Mouse (Mus musculus): ENCODE measurements around the gene Ccp110. TPM values are rescaled to one million over a fixed set of nuclear protein-coding genes. Genes with fewer than 3 reads are reported as not detected.

Ccp110 gene
- total and polyA plus RNA-seq, 2 experiments from 2014 or later: 1.8 to 1.9 TPM

GRCm38 (mm10) chr7:118728846-118729587, 16.7 kb downstream of the Ccp110 start:
- H3K4me3 ChIP-seq (ENCODE audit: low read depth, low read length): no peak overlapping the region
- H3K4me1 ChIP-seq (ENCODE audit: control insufficient read depth, insufficient read depth): no peaks in the 10 kb centered on the region
- 85% methylated on average over 13 of the region's 13 CpGs for WGBS
- peaks cover 52% of the 10 kb centered on the region for H3K36me3 ChIP-seq (replicated peaks; ENCODE audit: control insufficient read depth, insufficient read depth, low read length)
- H3K9me3 ChIP-seq (replicated peaks; ENCODE audit: control insufficient read depth, low read length): no peaks in the 10 kb centered on the region
- no peak overlapping the region for H3K27ac ChIP-seq (ENCODE audit: low read depth)
- no peak overlapping the region for H3K4me2 ChIP-seq (ENCODE audit: low read depth, low read length)
- H3K9ac ChIP-seq (replicated peaks; ENCODE audit: low read depth, low read length): no peak overlapping the region
- H3K27me3 ChIP-seq (ENCODE audit: control insufficient read depth, insufficient read depth, low read length): no peaks in the 10 kb centered on the region
- TF ChIP-seq EP300 (IDR thresholded peaks at IDR 0.05; ENCODE audit: low read depth) (no peak), CTCF (IDR thresholded peaks at IDR 0.05; ENCODE audit: low read depth) (no peak)
- no peak for ATAC-seq (ENCODE audit: insufficient read depth, low read depth)
- no peak for DNase-seq (ENCODE audit: low spot score)

GRCm38 (mm10) chr7:118731781-118732180, 19.4 kb downstream of the Ccp110 start:
- no peaks in the 10 kb centered on the region for H3K27me3 ChIP-seq (ENCODE audit: control insufficient read depth, insufficient read depth, low read length)
- no peak overlapping the region for H3K9ac ChIP-seq (replicated peaks; ENCODE audit: low read depth, low read length)
- peaks cover 37% of the 10 kb centered on the region for H3K36me3 ChIP-seq (replicated peaks; ENCODE audit: control insufficient read depth, insufficient read depth, low read length)
- ATAC-seq (ENCODE audit: insufficient read depth, low read depth): no peak
- no peaks in the 10 kb centered on the region for H3K4me1 ChIP-seq (ENCODE audit: control insufficient read depth, insufficient read depth)
- 83% methylated on average over 3 of the region's 3 CpGs for WGBS
- DNase-seq (ENCODE audit: low spot score): no peak
- no peaks in the 10 kb centered on the region for H3K9me3 ChIP-seq (replicated peaks; ENCODE audit: control insufficient read depth, low read length)
- H3K27ac ChIP-seq (ENCODE audit: low read depth): no peak overlapping the region
- no peak overlapping the region for H3K4me3 ChIP-seq (ENCODE audit: low read depth, low read length)
- no peak for TF ChIP-seq EP300 (IDR thresholded peaks at IDR 0.05; ENCODE audit: low read depth)
- H3K4me2 ChIP-seq (ENCODE audit: low read depth, low read length): no peak overlapping the region

- Histone ChIP-seq H3K27me3 (ENCODE audit: control insufficient read depth, insufficient read depth, low read length) (no peaks in the 10 kb centered on the region), H3K9me3 (replicated peaks; ENCODE audit: control insufficient read depth, low read length) (no peaks in the 10 kb centered on the region), H3K4me1 (ENCODE audit: control insufficient read depth, insufficient read depth) (no peaks in the 10 kb centered on the region), H3K9ac (replicated peaks; ENCODE audit: low read depth, low read length) (no peak overlapping the region), H3K27ac (ENCODE audit: low read depth) (no peak overlapping the region), H3K36me3 (replicated peaks; ENCODE audit: control insufficient read depth, insufficient read depth, low read length) (peaks cover 33% of the 10 kb centered on the region), H3K4me3 (ENCODE audit: low read depth, low read length) (no peak overlapping the region), H3K4me2 (ENCODE audit: low read depth, low read length) (no peak overlapping the region)
- TF ChIP-seq EP300 (IDR thresholded peaks at IDR 0.05; ENCODE audit: low read depth): no peak
- no peak for TF ChIP-seq CTCF (IDR thresholded peaks at IDR 0.05; ENCODE audit: low read depth)
- DNase-seq (ENCODE audit: low spot score): no peak
- WGBS: 89% methylated on average over 13 of the region's 13 CpGs
- no peak for ATAC-seq (ENCODE audit: insufficient read depth, low read depth)
These were observed 20.9 kb downstream of the Ccp110 start for GRCm38 (mm10) chr7:118733225-118733624.

- ATAC-seq (ENCODE audit: insufficient read depth, low read depth) (no peak), DNase-seq (ENCODE audit: low spot score) (no peak)
- H3K4me2 ChIP-seq (ENCODE audit: low read depth, low read length): no peak overlapping the region
- TF ChIP-seq CTCF (IDR thresholded peaks at IDR 0.05; ENCODE audit: low read depth) (no peak; the same call in 1 of the 2 replicates), EP300 (IDR thresholded peaks at IDR 0.05; ENCODE audit: low read depth) (no peak)
- H3K4me3 ChIP-seq (ENCODE audit: low read depth, low read length): no peak overlapping the region
- peaks cover 7% of the 10 kb centered on the region for H3K36me3 ChIP-seq (replicated peaks; ENCODE audit: control insufficient read depth, insufficient read depth, low read length)
- H3K27me3 ChIP-seq (ENCODE audit: control insufficient read depth, insufficient read depth, low read length): no peaks in the 10 kb centered on the region
- H3K9me3 ChIP-seq (replicated peaks; ENCODE audit: control insufficient read depth, low read length): no peaks in the 10 kb centered on the region
- H3K4me1 ChIP-seq (ENCODE audit: control insufficient read depth, insufficient read depth): peaks cover 9% of the 10 kb centered on the region
- no peak overlapping the region for H3K9ac ChIP-seq (replicated peaks; ENCODE audit: low read depth, low read length)
- H3K27ac ChIP-seq (ENCODE audit: low read depth): no peak overlapping the region
- WGBS: 71% methylated on average over 1 of the region's 1 CpGs
These were observed 26.4 kb downstream of the Ccp110 start for GRCm38 (mm10) chr7:118738730-118739129.

DNA sequence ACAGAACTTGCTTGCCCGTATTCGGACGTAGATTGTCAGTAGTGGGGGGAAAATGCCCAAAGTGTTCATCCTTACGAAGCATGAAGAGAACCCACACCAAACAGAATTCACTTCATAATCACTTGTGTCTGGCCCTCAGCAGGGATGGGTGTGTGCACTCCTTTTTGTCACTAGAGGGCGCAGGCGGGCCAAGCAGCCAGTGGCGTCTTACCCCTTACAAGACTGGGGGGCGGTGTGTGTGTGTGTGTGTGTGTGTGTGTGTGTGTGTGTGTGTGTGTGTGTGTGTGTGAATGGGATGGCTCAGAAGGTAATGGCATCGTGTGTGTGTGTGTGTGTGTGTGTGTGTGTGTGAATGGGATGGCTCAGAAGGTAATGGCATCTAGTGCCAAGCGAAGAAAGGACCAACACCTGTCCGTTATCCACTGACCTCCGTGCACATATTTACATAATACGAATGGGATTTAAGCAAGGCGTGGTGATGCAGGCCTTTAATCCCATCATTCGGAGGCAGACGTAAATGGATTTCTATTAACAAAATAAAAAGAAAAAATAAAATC, 27.7 kb downstream of the Ccp110 start, which contains the start of gene Vps35l:
Gene Vps35l, plus strand, starts transcription at position 252 of the 557 bp plus-strand sequence.
- peak within 1 kb of the TSS; percentile 91 for H3K4me2 ChIP-seq (ENCODE audit: low read depth, low read length)
- ATAC-seq (ENCODE audit: insufficient read depth, low read depth) (peak; percentile 83), DNase-seq (ENCODE audit: low spot score) (peak; percentile 51)
- peak within 1 kb of the TSS; percentile 67 for H3K9ac ChIP-seq (replicated peaks; ENCODE audit: low read depth, low read length)
- TF ChIP-seq CTCF (IDR thresholded peaks at IDR 0.05; ENCODE audit: low read depth) (peak; percentile 80), EP300 (IDR thresholded peaks at IDR 0.05; ENCODE audit: low read depth) (no peak)
- H3K36me3 ChIP-seq (replicated peaks; ENCODE audit: control insufficient read depth, insufficient read depth, low read length): peaks cover 12% of the 10 kb centered on the region
- WGBS: 4% methylated on average over 16 of the region's 16 CpGs
- peaks cover 9% of the 10 kb centered on the region for H3K4me1 ChIP-seq (ENCODE audit: control insufficient read depth, insufficient read depth)
- H3K27ac ChIP-seq (ENCODE audit: low read depth): peak within 1 kb of the TSS; percentile 54; the same call in 1 of the 2 replicates
- peak within 1 kb of the TSS; percentile 84 for H3K4me3 ChIP-seq (ENCODE audit: low read depth, low read length)
- no peaks in the 10 kb centered on the region for H3K27me3 ChIP-seq (ENCODE audit: control insufficient read depth, insufficient read depth, low read length)
- H3K9me3 ChIP-seq (replicated peaks; ENCODE audit: control insufficient read depth, low read length): no peaks in the 10 kb centered on the region
